Mouse (Mus musculus) kidney, embryonic 14.5 days (tissue): ENCODE results near the gene Vpreb3. TPM values are rescaled to one million over a fixed set of nuclear protein-coding genes. Genes with fewer than 3 reads are reported as not detected.

Source experiments
- ATAC-seq: fragments of 200-750 bp; cut with Nextera tagmentation; 2 replicates; pipeline ENCODE4 v1.8.0; 2017; ENCODE audit warnings: moderate number of reproducible peaks, mild to moderate bottlenecking, moderate TSS enrichment, moderate library complexity; ENCODE audit not compliant: low FRiP score, low TSS enrichment
- H3K27ac ChIP-seq: fragments of 300-500 bp; sonication (generic); 2 replicates; pipeline ENCODE4 v1.5.1; 2014; ENCODE audit warnings: low read depth, mild to moderate bottlenecking, low read length, moderate library complexity, mixed read lengths
- H3K27me3 ChIP-seq: fragments of 300-500 bp; sonication (generic); 2 replicates; pipeline ENCODE4 v1.6.1; 2014; ENCODE audit warnings: mild to moderate bottlenecking, low read length; ENCODE audit not compliant: control insufficient read depth, insufficient read depth
- H3K36me3 ChIP-seq: fragments of 300-500 bp; sonication (generic); 2 replicates; pipeline ENCODE4 v1.6.1; 2014; ENCODE audit warnings: low read length, mixed read lengths; ENCODE audit not compliant: control insufficient read depth, insufficient read depth
- H3K4me1 ChIP-seq: fragments of 300-500 bp; sonication (generic); 2 replicates; pipeline ENCODE4 v1.6.1; 2014; ENCODE audit warnings: low read length, mixed read lengths; ENCODE audit not compliant: control insufficient read depth, insufficient read depth
- H3K4me2 ChIP-seq: fragments of 300-500 bp; sonication (generic); replicated peaks from 2 replicates; pipeline ENCODE4 v1.6.1; 2014; ENCODE audit warnings: low read depth, mild to moderate bottlenecking, low read length
- H3K4me3 ChIP-seq: fragments of 300-500 bp; sonication (generic); 2 replicates; pipeline ENCODE4 v1.5.1; 2014; ENCODE audit warnings: mild to moderate bottlenecking, low read length
- H3K9ac ChIP-seq: fragments of 300-500 bp; sonication (generic); 2 replicates; pipeline ENCODE4 v1.6.1; 2014; ENCODE audit warnings: low read depth, mild to moderate bottlenecking, low read length, moderate library complexity
- H3K9me3 ChIP-seq: fragments of 300-500 bp; sonication (generic); 2 replicates; pipeline ENCODE4 v1.6.1; 2016; ENCODE audit warnings: low read length; ENCODE audit not compliant: control insufficient read depth
- WGBS: fragments of 180-500 bp; shearing (Covaris S2); extraction: QIAGEN DNeasy Blood & Tissue Kit; methylation state at CpG from one replicate; pipeline ENCODE4 v1.1.7; 2014; 5-methylcytosine and 5-hydroxymethylcytosine counted together
- polyA plus RNA-seq: library from polyadenylated mRNA; unstranded; fragments of >200 nt; fragmentation: Nextera tagmentation; extraction: Ambion mirVana; gene quantifications from 2 replicates; pipeline ENCODE4 v1.2.1, GENCODE M21; 2014

Vpreb3 gene
- polyA plus RNA-seq, 1 experiment from 2014 or later: 1.1 TPM

GRCm38 (mm10) chr10:75936909-75937667, 5.8 kb upstream of the Vpreb3 start:
- no peak overlapping the region for H3K4me3 ChIP-seq
- peaks cover 12% of the 10 kb centered on the region for H3K4me1 ChIP-seq
- no peak overlapping the region for H3K27ac ChIP-seq
- 0 out of 2 replicates have a peak overlapping the region, but pooled peaks have one; percentile 31 for H3K9ac ChIP-seq
- no peak for ATAC-seq
- H3K27me3 ChIP-seq: no peaks in the 10 kb centered on the region
- 47% methylated on average over 18 of the region's 18 CpGs for WGBS
- H3K36me3 ChIP-seq: no peaks in the 10 kb centered on the region
- H3K9me3 ChIP-seq: no peaks in the 10 kb centered on the region
- H3K4me2 ChIP-seq: 0 out of 2 replicates have a peak overlapping the region, but pooled peaks have one; percentile 3

- H3K9me3 ChIP-seq: no peaks in the 10 kb centered on the region
- H3K4me2 ChIP-seq: no peak overlapping the region
- peaks cover 8% of the 10 kb centered on the region; the same call in 1 of the 2 replicates for H3K4me1 ChIP-seq
- no peaks in the 10 kb centered on the region for H3K36me3 ChIP-seq
- H3K27ac ChIP-seq: no peak overlapping the region
- H3K9ac ChIP-seq: no peak overlapping the region
- WGBS: 65% methylated on average over 10 of the region's 10 CpGs
- no peak overlapping the region for H3K4me3 ChIP-seq
- H3K27me3 ChIP-seq: no peaks in the 10 kb centered on the region
- no peak for ATAC-seq
Observed at GRCm38 (mm10) chr10:75937851-75938643, 4.8 kb upstream of the Vpreb3 start.

- Histone ChIP-seq H3K27me3 (no peaks in the 10 kb centered on the region), H3K36me3 (no peaks in the 10 kb centered on the region), H3K9me3 (no peaks in the 10 kb centered on the region), H3K4me3 (no peak overlapping the region), H3K4me1 (peaks cover 11% of the 10 kb centered on the region; the same call in 1 of the 2 replicates), H3K9ac (no peak overlapping the region), H3K27ac (no peak overlapping the region), H3K4me2 (no peak overlapping the region)
- WGBS: 42% methylated on average over 9 of the region's 9 CpGs
- no peak for ATAC-seq
Observed at GRCm38 (mm10) chr10:75939481-75940234, 3.2 kb upstream of the Vpreb3 start.

GRCm38 (mm10) chr10:75940520-75940919, 2.3 kb upstream of the Vpreb3 start, which contains the start of gene Gm867:
Gene Gm867, minus strand, starts transcription at chr10:75940672.
- no peaks in the 10 kb centered on the region for H3K36me3 ChIP-seq
- H3K9ac ChIP-seq: no peak within 1 kb of the TSS
- H3K4me1 ChIP-seq: peaks cover 11% of the 10 kb centered on the region; the same call in 1 of the 2 replicates
- no peak within 1 kb of the TSS for H3K4me2 ChIP-seq
- WGBS: 80% methylated on average over 5 of the region's 5 CpGs
- no peak within 1 kb of the TSS for H3K27ac ChIP-seq
- H3K9me3 ChIP-seq: no peaks in the 10 kb centered on the region
- no peaks in the 10 kb centered on the region for H3K27me3 ChIP-seq
- no peak within 1 kb of the TSS for H3K4me3 ChIP-seq
- ATAC-seq: no peak

GRCm38 (mm10) chr10:75941042-75941824, 1.6 kb upstream of the Vpreb3 start:
- H3K9ac ChIP-seq: no peak overlapping the region
- no peaks in the 10 kb centered on the region for H3K9me3 ChIP-seq
- WGBS: 72% methylated on average over 9 of the region's 9 CpGs
- peaks cover 11% of the 10 kb centered on the region; the same call in 1 of the 2 replicates for H3K4me1 ChIP-seq
- H3K4me3 ChIP-seq: no peak overlapping the region
- no peaks in the 10 kb centered on the region for H3K36me3 ChIP-seq
- no peak for ATAC-seq
- no peak overlapping the region for H3K27ac ChIP-seq
- H3K27me3 ChIP-seq: no peaks in the 10 kb centered on the region
- H3K4me2 ChIP-seq: no peak overlapping the region

- 26% methylated on average over 11 of the region's 11 CpGs for WGBS
Observed at GRCm38 (mm10) chr10:75944066-75944772, 1.4 kb downstream of the Vpreb3 start.

GRCm38 (mm10) chr10:75945213-75945612, 2.4 kb downstream of the Vpreb3 start:
- no peaks in the 10 kb centered on the region for H3K36me3 ChIP-seq

More at GRCm38 (mm10) chr10:75944066-75944772, 1.4 kb downstream of the Vpreb3 start:
- no peak overlapping the region for H3K4me3 ChIP-seq
- no peaks in the 10 kb centered on the region for H3K27me3 ChIP-seq
- H3K27ac ChIP-seq: 0 out of 2 replicates have a peak overlapping the region, but pooled peaks have one; percentile 33
- no peak overlapping the region for H3K9ac ChIP-seq
- ATAC-seq: no peak
- no peaks in the 10 kb centered on the region for H3K9me3 ChIP-seq
- no peaks in the 10 kb centered on the region for H3K36me3 ChIP-seq
- H3K4me1 ChIP-seq: 0 out of 2 replicates have a peak, but pooled peaks cover 5% of the 10 kb centered on the region
- no peak overlapping the region for H3K4me2 ChIP-seq

More at GRCm38 (mm10) chr10:75945213-75945612, 2.4 kb downstream of the Vpreb3 start:
- H3K4me2 ChIP-seq: no peak overlapping the region
- H3K9ac ChIP-seq: no peak overlapping the region
- H3K9me3 ChIP-seq: no peaks in the 10 kb centered on the region
- 91% methylated on average over 7 of the region's 7 CpGs for WGBS
- peaks cover 12% of the 10 kb centered on the region for H3K4me1 ChIP-seq
- no peak overlapping the region for H3K4me3 ChIP-seq
- ATAC-seq: no peak
- H3K27ac ChIP-seq: no peak overlapping the region
- H3K27me3 ChIP-seq: no peaks in the 10 kb centered on the region
